Mouse (Mus musculus) G1E (cell line): ENCODE results near the gene Asxl1. TPM values are rescaled to one million over a fixed set of nuclear protein-coding genes. Genes with fewer than 3 reads are reported as not detected.

Source experiments
- ATAC-seq: 2 replicates; pipeline ENCODE4 v1.8.0; 2016; ENCODE audit warnings: mild to moderate bottlenecking; ENCODE audit not compliant: insufficient number of reproducible peaks, poor library complexity, low FRiP score, severe bottlenecking; ENCODE audit errors: extremely low read depth
- DNase-seq: peaks from one replicate; pipeline ENCODE4 v3.0.0; 2012; ENCODE audit warnings: low spot score
- H3K27me3 ChIP-seq: 2 replicates; pipeline ENCODE4 v1.6.1; 2012; ENCODE audit warnings: mild to moderate bottlenecking, low read length, inconsistent platforms; ENCODE audit not compliant: insufficient read depth
- H3K36me3 ChIP-seq: replicated peaks from 2 replicates; pipeline ENCODE3; 2012; ENCODE audit warnings: mild to moderate bottlenecking, inconsistent platforms
- H3K4me1 ChIP-seq: 2 replicates; pipeline ENCODE4 v1.6.1; 2012; ENCODE audit warnings: low read depth, low read length, inconsistent platforms, mixed read lengths; ENCODE audit not compliant: insufficient read depth
- H3K4me3 ChIP-seq: 2 replicates; pipeline ENCODE4 v1.5.1; 2012; ENCODE audit warnings: low read depth, mild to moderate bottlenecking, inconsistent platforms, low read length, moderate library complexity, mixed read lengths
- H3K9me3 ChIP-seq: replicated peaks from 2 replicates; pipeline ENCODE4 v1.6.1; 2012; ENCODE audit warnings: inconsistent platforms
- CTCF ChIP-seq: IDR thresholded peaks from 2 replicates; pipeline ENCODE4 v1.5.1; 2012; ENCODE audit warnings: low read depth, low read length, inconsistent platforms, mixed read lengths
- GATA1 ChIP-seq: IDR thresholded peaks from 2 replicates; pipeline ENCODE4 v1.6.1; 2012; ENCODE audit warnings: borderline replicate concordance, low read length, inconsistent platforms, mixed read lengths
- GATA2 ChIP-seq: IDR thresholded peaks from 2 replicates; pipeline ENCODE4 v1.6.1; 2012; ENCODE audit warnings: low read depth, low read length, inconsistent platforms, borderline replicate concordance
- POLR2AphosphoS5 ChIP-seq: IDR thresholded peaks from 2 replicates; pipeline ENCODE4 v1.6.1; 2012; ENCODE audit warnings: low read depth, low read length, inconsistent platforms; ENCODE audit not compliant: insufficient replicate concordance
- TAL1 ChIP-seq: conservative IDR thresholded peaks from 2 replicates; pipeline ENCODE4 v1.6.1; 2012; ENCODE audit warnings: low read depth, low read length, inconsistent platforms, mixed read lengths
- polyA plus RNA-seq: library from polyadenylated mRNA; stranded (reverse); fragments of >175 nt; gene quantifications from 2 replicates; pipeline ENCODE4 v1.2.3, GENCODE M21; 2012
- total RNA-seq, 2 experiments: library from RNA; stranded (forward) in 1 of 2; stranded (reverse) in 1 of 2; fragments of 200-1000 nt in 1 of 2; fragments of >200 nt in 1 of 2; fragmentation: Nextera tagmentation in 1 of 2; gene quantifications; 2 replicates each; pipeline ENCODE4 v1.2.3; 2014 to 2017

Gene Asxl1
- total and polyA plus RNA-seq, 3 experiments = 16.8 to 54.3 (median 50.0) TPM

GRCm38 (mm10) chr2:153308586-153308985, 37.0 kb upstream of the Asxl1 start:
- no peaks in the 10 kb centered on the region for H3K9me3 ChIP-seq
- ATAC-seq = no peak
- DNase-seq = no peak
- H3K36me3 ChIP-seq = peaks cover 60% of the 10 kb centered on the region
- H3K27me3 ChIP-seq = no peaks in the 10 kb centered on the region
- TF ChIP-seq TAL1 (no peak), GATA2 (no peak), GATA1 (no peak), CTCF (no peak), POLR2AphosphoS5 (no peak)
- no peak overlapping the region for H3K4me3 ChIP-seq
- H3K4me1 ChIP-seq = peaks cover 2% of the 10 kb centered on the region; the same call in 1 of the 2 replicates

DNA sequence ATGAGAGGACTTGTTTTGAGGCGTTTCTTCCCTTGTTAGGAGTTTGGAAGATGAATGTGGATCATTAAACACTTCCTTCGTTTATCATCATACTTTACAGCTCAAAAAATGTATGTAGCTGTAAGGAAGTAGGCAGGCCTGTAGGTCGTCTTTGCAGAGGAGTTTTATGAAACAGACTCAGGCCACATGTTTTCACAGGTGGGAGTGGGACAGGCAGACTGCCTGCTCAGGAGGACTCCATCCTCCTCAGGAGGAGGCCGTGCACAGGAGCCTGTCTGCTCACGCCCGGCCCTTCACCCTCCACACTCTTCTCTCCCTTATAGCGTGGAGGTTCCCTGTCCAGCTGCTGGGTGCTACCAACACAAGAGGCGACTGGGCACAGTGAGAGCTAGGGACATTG, 36.5 kb upstream of the Asxl1 start:
- Histone ChIP-seq H3K27me3 (no peaks in the 10 kb centered on the region), H3K36me3 (peaks cover 59% of the 10 kb centered on the region), H3K4me1 (peaks cover 2% of the 10 kb centered on the region; the same call in 1 of the 2 replicates), H3K4me3 (no peak overlapping the region), H3K9me3 (no peaks in the 10 kb centered on the region)
- ATAC-seq (no peak), DNase-seq (no peak)
- no peak for TF ChIP-seq TAL1
- no peak for TF ChIP-seq POLR2AphosphoS5
- TF ChIP-seq CTCF = no peak
- no peak for TF ChIP-seq GATA2
- no peak for TF ChIP-seq GATA1

DNA sequence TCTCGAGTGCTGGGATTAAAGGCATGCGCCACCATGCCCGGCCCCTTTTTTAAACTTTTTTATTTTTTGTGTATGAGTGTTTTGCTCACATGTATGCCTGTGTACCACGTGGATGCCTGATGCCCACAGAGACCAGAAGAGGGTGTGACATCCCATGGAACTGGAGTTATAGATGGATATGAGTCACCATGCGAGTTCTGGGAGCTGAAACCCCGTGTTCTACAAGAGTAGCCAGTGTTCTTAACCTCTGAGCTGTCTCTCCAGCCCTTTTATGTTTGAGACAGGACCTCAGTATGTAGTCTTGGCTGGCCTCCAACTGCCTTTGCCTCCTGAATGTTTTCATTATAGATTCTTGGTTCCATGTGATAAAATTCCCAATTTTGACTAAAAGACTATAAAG, 35.4 kb upstream of the Asxl1 start:
- no peaks in the 10 kb centered on the region for H3K27me3 ChIP-seq
- H3K36me3 ChIP-seq = peaks cover 58% of the 10 kb centered on the region
- no peaks in the 10 kb centered on the region for H3K9me3 ChIP-seq
- DNase-seq = no peak
- no peak for ATAC-seq
- peaks cover 2% of the 10 kb centered on the region; the same call in 1 of the 2 replicates for H3K4me1 ChIP-seq
- no peak overlapping the region for H3K4me3 ChIP-seq
- no peak for TF ChIP-seq CTCF
- no peak for TF ChIP-seq POLR2AphosphoS5
- TF ChIP-seq GATA1 = no peak
- no peak for TF ChIP-seq TAL1
- no peak for TF ChIP-seq GATA2

GRCm38 (mm10) chr2:153312884-153313283, 32.7 kb upstream of the Asxl1 start:
- Histone ChIP-seq H3K27me3 (no peaks in the 10 kb centered on the region), H3K4me3 (no peak overlapping the region), H3K9me3 (no peaks in the 10 kb centered on the region), H3K4me1 (no peaks in the 10 kb centered on the region), H3K36me3 (peaks cover 66% of the 10 kb centered on the region)
- ATAC-seq (no peak), DNase-seq (no peak)
- TF ChIP-seq GATA1 (no peak), GATA2 (no peak), CTCF (no peak), TAL1 (no peak), POLR2AphosphoS5 (no peak)

DNA sequence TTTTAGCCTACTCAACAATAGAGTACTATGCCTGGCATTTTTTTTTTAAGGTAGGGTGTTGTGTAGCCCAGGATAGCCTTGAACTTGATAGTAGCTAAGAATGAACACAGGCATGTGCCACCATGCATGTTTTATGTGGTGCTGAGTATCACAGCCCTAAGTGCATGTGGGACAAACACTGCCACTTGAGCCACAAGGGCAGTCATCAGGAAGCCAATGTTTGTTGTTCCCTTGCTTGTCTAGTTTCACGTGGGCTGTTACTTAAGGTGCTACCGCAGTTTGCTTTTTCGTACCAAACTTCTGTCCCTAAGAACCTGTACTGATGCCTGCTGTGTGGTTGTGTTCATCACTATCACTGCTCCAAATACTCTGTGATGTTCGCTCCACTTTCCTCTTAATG, 27.2 kb upstream of the Asxl1 start:
- Histone ChIP-seq H3K36me3 (peaks cover 82% of the 10 kb centered on the region), H3K4me1 (peaks cover 6% of the 10 kb centered on the region), H3K4me3 (no peak overlapping the region), H3K27me3 (no peaks in the 10 kb centered on the region), H3K9me3 (no peaks in the 10 kb centered on the region)
- DNase-seq = no peak
- no peak for ATAC-seq
- TF ChIP-seq CTCF (no peak), GATA2 (no peak), TAL1 (no peak), GATA1 (no peak), POLR2AphosphoS5 (no peak)

DNA sequence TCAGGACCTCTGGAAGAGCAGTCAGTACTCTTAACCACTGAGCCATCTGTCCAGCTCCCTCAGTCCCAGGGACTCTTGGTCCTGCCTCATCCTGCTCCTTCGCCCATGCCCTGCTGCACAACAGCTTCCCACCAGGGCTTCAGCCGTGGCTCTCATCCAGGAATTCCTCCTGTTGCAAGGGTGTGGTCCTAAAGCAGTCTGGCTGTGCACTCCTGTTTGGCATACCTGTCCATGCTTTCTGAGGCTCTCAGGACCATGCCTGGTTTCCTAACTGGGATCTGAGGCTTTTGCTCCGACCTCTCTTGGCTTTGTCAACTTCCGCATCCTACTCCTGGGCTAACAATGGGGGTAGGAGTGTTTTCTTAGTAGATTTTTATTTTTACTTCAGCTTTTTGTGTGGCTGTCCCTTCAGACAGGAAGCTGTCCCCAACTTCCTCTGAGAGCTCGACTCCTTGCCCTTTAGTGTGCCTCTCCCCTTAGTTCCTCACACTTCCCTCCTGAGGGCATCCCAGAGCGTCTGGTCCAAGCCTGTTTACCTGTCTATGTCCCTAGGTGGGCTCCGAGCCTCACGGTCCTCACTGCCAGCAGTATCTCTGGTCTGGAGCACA, 26.5 kb upstream of the Asxl1 start:
- Histone ChIP-seq H3K36me3 (peaks cover 84% of the 10 kb centered on the region), H3K9me3 (no peaks in the 10 kb centered on the region), H3K4me1 (peaks cover 6% of the 10 kb centered on the region), H3K27me3 (no peaks in the 10 kb centered on the region), H3K4me3 (no peak overlapping the region)
- DNase-seq (no peak), ATAC-seq (no peak)
- no peak for TF ChIP-seq GATA2
- TF ChIP-seq POLR2AphosphoS5 = no peak
